Mouse (Mus musculus) testis, adult 2 months (tissue): ENCODE data around the gene Cox15. TPM values are rescaled to one million over a fixed set of nuclear protein-coding genes. Genes with fewer than 3 reads are reported as not detected.
A peak's percentile ranks its signal among the peaks of the same experiment; 100 is the strongest.

Experiments used
- H3K27ac ChIP-seq: fragments of 200-500 bp; 2 replicates; pipeline ENCODE4 v1.5.1; 2012; ENCODE audit warnings: low read depth, low read length; ENCODE audit not compliant: control insufficient read depth, insufficient read depth
- H3K27me3 ChIP-seq: fragments of 200-500 bp; 2 replicates; pipeline ENCODE4 v1.6.1; 2012; ENCODE audit warnings: mild to moderate bottlenecking, low read length, moderate library complexity; ENCODE audit not compliant: control insufficient read depth, insufficient read depth
- H3K36me3 ChIP-seq: fragments of 200-500 bp; 2 replicates; pipeline ENCODE4 v1.6.1; 2012; ENCODE audit warnings: mild to moderate bottlenecking, low read length; ENCODE audit not compliant: control insufficient read depth, insufficient read depth
- H3K4me1 ChIP-seq: fragments of 200-500 bp; 2 replicates; pipeline ENCODE4 v1.6.1; 2012; ENCODE audit warnings: low read length; ENCODE audit not compliant: control insufficient read depth, insufficient read depth
- H3K4me3 ChIP-seq: fragments of 200-500 bp; 2 replicates; pipeline ENCODE4 v1.5.1; 2012; ENCODE audit warnings: low read depth, mild to moderate bottlenecking, low read length, moderate library complexity, mixed read lengths; ENCODE audit not compliant: control insufficient read depth
- CTCF ChIP-seq: fragments of 200-500 bp; IDR thresholded peaks from 2 replicates; pipeline ENCODE4 v1.5.1; 2012; ENCODE audit warnings: low read depth, mild to moderate bottlenecking, inconsistent platforms, low read length, moderate library complexity; ENCODE audit not compliant: control insufficient read depth, insufficient read depth, insufficient replicate concordance
- POLR2A ChIP-seq: fragments of 200-500 bp; IDR thresholded peaks from 2 replicates; pipeline ENCODE4 v1.6.1; 2012; ENCODE audit warnings: low read depth, mild to moderate bottlenecking, inconsistent platforms, low read length, moderate library complexity; ENCODE audit not compliant: control insufficient read depth
- polyA plus RNA-seq: library from polyadenylated mRNA; depleted of rRNA; stranded (reverse); fragments of >200 nt; gene quantifications from 2 replicates; pipeline ENCODE4 v1.2.3, GENCODE M21; 2012

The Cox15 gene
- polyA plus RNA-seq, 1 experiment, result 5.5 TPM

- Histone ChIP-seq H3K36me3 (no peaks in the 10 kb centered on the region), H3K4me1 (no peaks in the 10 kb centered on the region), H3K4me3 (no peak overlapping the region), H3K27ac (no peak overlapping the region), H3K27me3 (no peaks in the 10 kb centered on the region)
- no peak for TF ChIP-seq CTCF
- TF ChIP-seq POLR2A, result no peak
Measured at GRCm38 (mm10) chr19:43724194-43724593, 28.6 kb downstream of the Cox15 start.

GRCm38 (mm10) chr19:43723501-43723900 is 29.3 kb downstream of the Cox15 start:
- TF ChIP-seq POLR2A, result no peak
- TF ChIP-seq CTCF, result no peak
- no peak overlapping the region for H3K4me3 ChIP-seq
- H3K36me3 ChIP-seq, result no peaks in the 10 kb centered on the region
- no peaks in the 10 kb centered on the region for H3K4me1 ChIP-seq
- no peak overlapping the region for H3K27ac ChIP-seq
- H3K27me3 ChIP-seq, result no peaks in the 10 kb centered on the region

GRCm38 (mm10) chr19:43722891-43723290 is 29.9 kb downstream of the Cox15 start:
- H3K36me3 ChIP-seq, result no peaks in the 10 kb centered on the region
- TF ChIP-seq POLR2A (no peak), CTCF (no peak)
- no peaks in the 10 kb centered on the region for H3K4me1 ChIP-seq
- H3K27ac ChIP-seq, result no peak overlapping the region
- no peak overlapping the region for H3K4me3 ChIP-seq
- no peaks in the 10 kb centered on the region for H3K27me3 ChIP-seq

GRCm38 (mm10) chr19:43720061-43720460 is 32.7 kb downstream of the Cox15 start:
- H3K4me1 ChIP-seq, result no peaks in the 10 kb centered on the region
- TF ChIP-seq POLR2A, result no peak
- no peak for TF ChIP-seq CTCF
- H3K27ac ChIP-seq, result no peak overlapping the region
- H3K36me3 ChIP-seq, result no peaks in the 10 kb centered on the region
- H3K4me3 ChIP-seq, result no peak overlapping the region
- no peaks in the 10 kb centered on the region for H3K27me3 ChIP-seq

- TF ChIP-seq POLR2A (no peak), CTCF (no peak)
- H3K4me1 ChIP-seq, result peaks cover 6% of the 10 kb centered on the region
- H3K4me3 ChIP-seq, result no peak overlapping the region
- no peaks in the 10 kb centered on the region for H3K36me3 ChIP-seq
- H3K27ac ChIP-seq, result no peak overlapping the region
- H3K27me3 ChIP-seq, result no peaks in the 10 kb centered on the region
Measured at GRCm38 (mm10) chr19:43711971-43712370, 40.8 kb downstream of the Cox15 start.

- peak overlapping the region; percentile 83 for H3K4me3 ChIP-seq
Measured at GRCm38 (mm10) chr19:43711159-43711916, 41.5 kb downstream of the Cox15 start.

GRCm38 (mm10) chr19:43709317-43709716 is 43.5 kb downstream of the Cox15 start:
- H3K36me3 ChIP-seq, result no peaks in the 10 kb centered on the region
- TF ChIP-seq POLR2A (no peak), CTCF (no peak)
- peaks cover 6% of the 10 kb centered on the region for H3K4me1 ChIP-seq
- no peaks in the 10 kb centered on the region for H3K27me3 ChIP-seq
- H3K4me3 ChIP-seq, result no peak overlapping the region
- H3K27ac ChIP-seq, result no peak overlapping the region

More at GRCm38 (mm10) chr19:43711159-43711916, 41.5 kb downstream of the Cox15 start:
- no peak for TF ChIP-seq POLR2A
- TF ChIP-seq CTCF, result no peak
- no peaks in the 10 kb centered on the region for H3K36me3 ChIP-seq
- no peaks in the 10 kb centered on the region for H3K27me3 ChIP-seq
- peak overlapping the region; percentile 88 for H3K27ac ChIP-seq
- peaks cover 6% of the 10 kb centered on the region for H3K4me1 ChIP-seq

GRCm38 (mm10) chr19:43708206-43708605 is 44.6 kb downstream of the Cox15 start:
- Histone ChIP-seq H3K36me3 (no peaks in the 10 kb centered on the region), H3K27ac (no peak overlapping the region), H3K27me3 (no peaks in the 10 kb centered on the region), H3K4me1 (peaks cover 6% of the 10 kb centered on the region), H3K4me3 (no peak overlapping the region)
- TF ChIP-seq CTCF, result no peak
- no peak for TF ChIP-seq POLR2A
